Mouse (Mus musculus) olfactory bulb, adult 2 months (tissue): Measurements from ENCODE around the gene Foxp1. TPM values are rescaled to one million over a fixed set of nuclear protein-coding genes. Genes with fewer than 3 reads are reported as not detected.

Source experiments
- H3K27ac ChIP-seq: fragments of 200-500 bp; 2 replicates; pipeline ENCODE4 v1.5.1; 2012; ENCODE audit warnings: low read depth, low read length; ENCODE audit not compliant: insufficient read depth
- H3K4me1 ChIP-seq: fragments of 200-500 bp; 2 replicates; pipeline ENCODE4 v1.6.1; 2012; ENCODE audit warnings: low read length; ENCODE audit not compliant: control insufficient read depth, insufficient read depth
- H3K4me3 ChIP-seq: fragments of 200-500 bp; 2 replicates; pipeline ENCODE4 v1.5.1; 2012; ENCODE audit warnings: mild to moderate bottlenecking, low read depth, low read length, moderate library complexity; ENCODE audit not compliant: insufficient read depth
- CTCF ChIP-seq: fragments of 200-500 bp; IDR thresholded peaks from 2 replicates; pipeline ENCODE4 v1.5.1; 2012; ENCODE audit warnings: low read depth, mild to moderate bottlenecking, low read length, moderate library complexity; ENCODE audit not compliant: insufficient read depth
- POLR2A ChIP-seq: fragments of 200-500 bp; IDR thresholded peaks from 2 replicates; pipeline ENCODE4 v1.6.1; 2012; ENCODE audit warnings: mild to moderate bottlenecking, low read depth, low read length, moderate library complexity; ENCODE audit not compliant: insufficient read depth
- WGBS: fragments of 180-500 bp; shearing (Covaris S2); methylation state at CpG from one replicate; pipeline ENCODE4 v1.1.7; 2018; 5-methylcytosine and 5-hydroxymethylcytosine counted together
- polyA plus RNA-seq: library from polyadenylated mRNA; stranded (reverse); fragments of >200 nt; gene quantifications from 2 replicates; pipeline ENCODE4 v1.2.4, GENCODE M21; 2012; ENCODE audit warnings: low replicate concordance; ENCODE audit not compliant: missing spikeins, insufficient read depth, insufficient read length

Foxp1 gene
- polyA plus RNA-seq, 1 experiment, result not detected

DNA sequence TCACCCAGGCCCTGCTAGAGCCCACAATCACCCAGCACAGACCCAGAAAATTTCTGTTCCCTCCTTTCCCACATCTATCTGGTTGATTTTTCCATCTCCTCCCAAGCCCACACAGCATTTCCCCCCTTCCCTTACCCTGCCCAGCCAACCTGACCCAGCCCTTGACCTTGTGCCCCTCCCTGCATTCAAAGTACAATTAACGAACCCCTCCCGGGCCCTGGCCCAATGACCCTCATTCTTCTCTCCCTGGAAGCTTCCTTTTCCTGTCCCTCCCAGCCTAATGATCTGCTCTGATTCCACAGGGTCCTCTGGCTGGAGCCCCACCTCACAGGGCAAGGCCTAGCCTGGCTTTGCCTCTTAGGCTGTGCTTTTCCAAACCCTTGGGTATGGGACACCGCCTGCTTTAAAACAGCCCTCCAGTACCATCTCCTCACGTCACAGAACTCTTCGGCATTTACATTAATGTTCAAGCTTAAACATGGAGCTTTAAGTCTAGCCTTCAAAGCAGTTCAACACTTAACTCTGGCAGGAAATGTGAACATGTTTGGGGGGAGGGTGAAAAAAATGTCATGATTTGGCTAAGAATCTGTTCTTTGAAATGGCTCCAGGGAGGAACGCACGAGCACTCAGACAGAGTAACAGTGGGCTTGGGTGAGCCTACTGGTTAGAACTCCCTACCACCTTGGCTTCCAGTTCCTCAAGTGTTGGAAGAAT is 143.4 kb downstream of the Foxp1 start:
- TF ChIP-seq CTCF (no peak), POLR2A (no peak)
- no peak overlapping the region for H3K4me3 ChIP-seq
- WGBS, result 87% methylated on average over 7 of the region's 7 CpGs
- H3K4me1 ChIP-seq, result peaks cover 2% of the 10 kb centered on the region
- no peak overlapping the region for H3K27ac ChIP-seq

DNA sequence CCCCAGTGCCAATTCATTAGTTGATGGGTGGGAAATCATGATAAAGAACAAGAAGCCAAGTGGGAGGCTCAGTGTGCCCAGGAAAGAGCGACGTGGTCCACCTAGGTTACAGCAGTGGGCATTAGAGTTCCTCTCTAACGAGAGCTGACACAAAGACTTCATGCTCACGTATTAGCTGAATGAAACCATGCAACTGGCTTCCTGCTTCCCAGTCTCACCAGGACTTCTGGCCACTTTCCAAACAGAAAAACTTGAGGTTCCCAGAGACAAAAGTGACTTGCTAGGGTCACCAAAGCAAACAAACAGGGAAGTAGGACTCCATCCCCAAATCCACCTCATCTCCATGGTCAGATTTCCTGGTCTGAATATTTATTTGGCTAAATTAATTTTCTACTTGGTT is 144.8 kb downstream of the Foxp1 start:
- H3K4me3 ChIP-seq, result no peak overlapping the region
- TF ChIP-seq POLR2A, result no peak
- H3K4me1 ChIP-seq, result no peaks in the 10 kb centered on the region
- 74% methylated on average over 4 of the region's 4 CpGs for WGBS
- H3K27ac ChIP-seq, result no peak overlapping the region

DNA sequence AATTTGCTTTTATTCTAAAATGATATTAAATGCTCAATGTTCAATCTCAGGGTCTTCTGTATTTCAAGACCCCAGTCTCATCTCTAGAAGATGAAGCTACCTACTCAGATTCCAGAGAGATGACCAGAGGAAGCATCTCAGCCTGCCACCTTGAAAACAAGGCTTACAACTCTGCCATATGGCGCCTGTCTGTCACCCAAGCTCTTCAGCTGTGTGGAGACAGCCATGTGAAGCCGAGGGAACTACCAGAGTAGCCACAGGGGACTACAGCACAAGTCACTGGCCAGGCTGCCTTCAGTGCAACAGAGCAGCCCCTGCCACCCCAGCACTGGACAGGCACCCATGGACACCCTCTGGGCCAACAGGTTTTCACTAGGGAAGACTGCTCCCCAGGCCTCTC is 145.4 kb downstream of the Foxp1 start:
- Histone ChIP-seq H3K4me1 (no peaks in the 10 kb centered on the region), H3K27ac (no peak overlapping the region), H3K4me3 (no peak overlapping the region)
- TF ChIP-seq CTCF, result no peak
- no peak for TF ChIP-seq POLR2A
- WGBS, result 90% methylated on average over 2 of the region's 2 CpGs

DNA sequence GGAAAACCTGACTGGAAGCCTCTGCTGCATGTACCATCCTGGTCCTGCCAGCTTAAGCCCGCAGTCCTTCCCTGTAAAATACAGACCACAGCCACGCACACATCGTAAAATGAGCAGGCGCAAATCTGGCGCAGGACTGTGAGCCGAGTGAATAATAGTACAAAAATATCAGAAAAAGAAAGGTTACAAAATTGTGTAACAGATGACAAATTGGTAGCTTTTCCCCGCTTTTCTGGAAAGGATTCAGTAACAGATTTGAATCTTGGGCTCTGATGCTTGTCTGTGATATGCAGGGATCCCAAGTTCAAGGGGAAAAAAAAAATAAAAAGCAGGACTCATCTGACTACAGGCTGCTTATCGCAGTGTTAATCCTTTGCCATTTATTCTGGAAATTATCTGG is 145.8 kb downstream of the Foxp1 start:
- H3K4me3 ChIP-seq, result no peak overlapping the region
- 91% methylated on average over 8 of the region's 8 CpGs for WGBS
- no peaks in the 10 kb centered on the region for H3K4me1 ChIP-seq
- TF ChIP-seq CTCF (no peak), POLR2A (no peak)
- H3K27ac ChIP-seq, result no peak overlapping the region

DNA sequence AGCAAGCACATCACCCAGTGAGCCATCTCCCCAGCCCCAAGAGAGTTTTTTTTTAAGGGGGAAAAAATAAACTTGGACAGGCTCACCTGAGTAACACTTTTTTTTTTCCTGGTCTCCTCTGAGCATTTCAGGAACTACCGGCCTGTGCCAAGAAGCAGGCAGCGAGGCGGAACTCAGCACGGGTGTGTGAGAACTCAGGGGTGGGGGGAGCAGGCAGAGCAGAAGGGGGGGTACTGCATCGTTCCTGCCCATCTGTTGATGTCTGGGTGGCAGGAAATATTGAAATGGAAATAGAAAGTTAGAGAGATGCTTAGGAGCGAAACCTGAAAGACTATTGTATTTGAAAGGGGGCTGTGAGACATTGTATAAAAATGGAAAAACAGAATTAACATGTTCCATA is 146.7 kb downstream of the Foxp1 start:
- no peaks in the 10 kb centered on the region for H3K4me1 ChIP-seq
- TF ChIP-seq CTCF (no peak), POLR2A (no peak)
- 76% methylated on average over 6 of the region's 6 CpGs for WGBS
- H3K4me3 ChIP-seq, result no peak overlapping the region
- no peak overlapping the region for H3K27ac ChIP-seq

DNA sequence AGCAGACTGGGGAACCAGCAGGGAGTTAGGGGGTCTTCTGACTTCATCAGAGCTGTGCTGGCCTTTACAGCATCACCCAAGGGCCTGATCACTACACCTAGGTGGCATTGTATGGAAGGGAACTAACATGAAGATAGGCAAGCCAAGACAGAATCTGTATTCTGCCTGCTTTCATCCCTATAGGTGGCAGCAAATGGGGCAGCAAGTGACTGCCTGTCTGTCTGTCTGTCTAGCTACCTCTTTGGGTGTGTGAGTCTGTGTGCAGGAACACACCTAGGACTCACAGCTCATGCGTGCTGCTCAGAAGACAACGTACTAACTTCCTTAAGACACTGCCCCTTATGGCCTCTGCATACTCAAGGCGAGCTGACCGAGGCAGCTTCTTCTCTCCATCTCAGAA is 147.1 kb downstream of the Foxp1 start:
- TF ChIP-seq CTCF, result no peak
- no peak for TF ChIP-seq POLR2A
- no peak overlapping the region for H3K27ac ChIP-seq
- no peaks in the 10 kb centered on the region for H3K4me1 ChIP-seq
- no peak overlapping the region for H3K4me3 ChIP-seq
- WGBS, result 90% methylated on average over 4 of the region's 4 CpGs

DNA sequence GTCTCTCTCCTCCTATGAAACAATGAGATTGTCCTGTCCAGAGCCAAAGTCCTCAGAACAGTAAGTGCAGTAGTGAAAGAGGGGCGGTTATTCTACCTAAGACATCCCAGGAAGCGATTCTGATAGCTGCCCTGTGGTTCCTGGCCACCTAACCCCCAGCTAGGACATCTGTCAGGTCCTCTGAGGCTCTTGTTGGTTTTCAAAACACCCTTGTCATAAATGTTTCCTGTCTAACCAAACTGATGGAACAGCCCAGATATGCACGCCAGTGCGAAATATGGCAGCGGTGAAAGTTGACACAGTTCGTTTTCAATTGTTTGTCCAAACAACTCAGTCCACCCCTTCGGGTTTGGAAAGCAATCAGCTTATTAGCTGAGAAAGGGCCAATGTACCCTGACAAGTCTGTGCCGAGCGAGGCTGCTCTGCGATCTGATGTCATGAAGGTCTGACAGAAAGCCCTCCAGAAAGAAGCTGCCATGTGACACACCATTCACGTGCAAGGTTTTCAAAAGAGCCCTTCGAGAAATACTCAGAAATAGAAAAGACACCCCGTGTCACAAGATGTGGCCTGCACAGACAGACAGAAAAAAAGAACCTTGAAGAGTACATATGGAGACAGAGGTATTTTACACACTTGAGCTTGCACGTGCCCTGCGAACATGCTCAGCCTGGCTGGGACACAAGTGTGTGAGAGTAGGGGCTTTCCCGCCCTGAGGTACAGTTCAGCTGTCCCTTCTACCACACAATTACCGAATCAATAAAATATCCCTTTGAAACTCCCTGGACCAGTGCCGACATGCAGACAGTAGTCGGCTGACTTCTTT is 147.9 kb downstream of the Foxp1 start:
- H3K4me1 ChIP-seq, result peaks cover 2% of the 10 kb centered on the region; the same call in 1 of the 2 replicates
- H3K4me3 ChIP-seq, result no peak overlapping the region
- H3K27ac ChIP-seq, result no peak overlapping the region
- TF ChIP-seq POLR2A (no peak), CTCF (no peak)
- WGBS, result 72% methylated on average over 19 of the region's 19 CpGs

DNA sequence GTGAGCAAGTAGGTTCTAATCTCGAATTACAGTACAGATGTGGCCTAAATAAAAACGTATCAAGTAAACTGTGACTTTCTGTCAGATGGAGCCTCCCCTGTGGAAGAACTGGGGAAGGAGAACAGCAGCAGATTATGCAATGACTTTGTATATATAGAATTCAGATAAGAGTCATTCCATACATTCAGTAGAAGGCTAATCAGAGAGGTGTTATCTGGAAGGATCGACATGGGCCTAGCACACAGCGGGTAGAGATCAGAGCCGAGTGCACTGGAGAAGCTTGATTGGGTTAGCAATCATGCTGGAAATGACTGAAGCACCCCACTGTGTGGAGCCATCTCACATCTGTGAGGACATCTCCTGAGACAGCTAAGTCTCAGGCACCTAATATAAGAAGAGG is 150.1 kb downstream of the Foxp1 start:
- no peak overlapping the region for H3K27ac ChIP-seq
- peaks cover 4% of the 10 kb centered on the region; the same call in 1 of the 2 replicates for H3K4me1 ChIP-seq
- 87% methylated on average over 5 of the region's 5 CpGs for WGBS
- H3K4me3 ChIP-seq, result no peak overlapping the region
- TF ChIP-seq CTCF, result no peak
- no peak for TF ChIP-seq POLR2A

DNA sequence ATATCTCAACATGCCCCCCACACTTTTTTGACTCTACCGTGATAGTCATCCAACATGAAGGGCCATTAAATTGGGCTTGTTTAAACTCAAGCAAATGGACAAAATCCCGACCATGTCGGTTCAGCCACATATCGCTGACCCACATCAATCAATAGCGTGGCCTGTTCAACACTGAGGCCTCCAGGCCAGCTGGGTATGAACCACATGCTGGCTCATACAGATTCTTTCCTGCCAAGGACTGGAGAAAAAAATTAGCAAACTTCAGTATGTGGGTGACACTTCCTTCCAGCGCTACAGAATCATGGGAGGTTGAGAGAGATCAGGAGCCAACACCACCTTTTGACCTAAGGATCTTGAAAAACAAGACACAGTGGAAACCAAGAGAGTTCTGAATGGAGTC is 150.5 kb downstream of the Foxp1 start:
- H3K4me3 ChIP-seq, result no peak overlapping the region
- peaks cover 4% of the 10 kb centered on the region; the same call in 1 of the 2 replicates for H3K4me1 ChIP-seq
- WGBS, result 91% methylated on average over 6 of the region's 6 CpGs
- TF ChIP-seq POLR2A, result no peak
- no peak for TF ChIP-seq CTCF
- no peak overlapping the region for H3K27ac ChIP-seq

DNA sequence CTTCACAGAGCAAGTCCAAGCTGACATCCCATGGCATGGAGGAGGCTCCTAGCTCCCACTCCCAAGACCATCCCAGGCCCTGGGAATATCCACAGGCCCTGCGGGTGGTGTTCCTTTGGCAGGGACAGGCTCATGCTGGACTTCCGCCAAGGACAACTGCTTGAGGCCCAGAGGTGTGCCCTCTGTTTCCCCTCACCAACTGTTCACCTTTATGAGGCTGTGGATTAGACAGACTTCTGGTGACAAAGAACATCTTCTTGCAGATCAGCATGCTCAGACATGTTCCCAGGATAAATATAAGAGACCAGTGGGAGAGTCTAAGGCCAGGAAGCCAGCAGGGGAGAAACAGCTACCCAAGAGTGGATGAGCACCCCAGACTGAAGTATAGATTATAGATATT is 152.6 kb downstream of the Foxp1 start:
- Histone ChIP-seq H3K4me3 (no peak overlapping the region), H3K27ac (no peak overlapping the region), H3K4me1 (peaks cover 4% of the 10 kb centered on the region; the same call in 1 of the 2 replicates)
- TF ChIP-seq CTCF (no peak), POLR2A (no peak)
- 78% methylated on average over 2 of the region's 2 CpGs for WGBS
